Mouse (Mus musculus) urinary bladder, postnatal 0 days (tissue): ENCODE data around the gene D6Wsu163e. TPM values are rescaled to one million over a fixed set of nuclear protein-coding genes. Genes with fewer than 3 reads are reported as not detected.

Experiments used
- polyA plus RNA-seq: library from polyadenylated mRNA; unstranded; fragments of >200 nt; fragmentation: Nextera tagmentation; extraction: Ambion mirVana; gene quantifications from 2 replicates; pipeline ENCODE4 v1.2.1, GENCODE M21; 2015

Gene D6Wsu163e
- 14.1 and 14.4 TPM in 2 replicates for polyA plus RNA-seq

GRCm38 (mm10) chr6:126939487-126940171 is at the start of gene D6Wsu163e, which contains the start of gene Rad51ap1:
Gene D6Wsu163e (plus strand): TSS chr6:126939962.
Gene Rad51ap1 (minus strand): TSS chr6:126939587.

DNA sequence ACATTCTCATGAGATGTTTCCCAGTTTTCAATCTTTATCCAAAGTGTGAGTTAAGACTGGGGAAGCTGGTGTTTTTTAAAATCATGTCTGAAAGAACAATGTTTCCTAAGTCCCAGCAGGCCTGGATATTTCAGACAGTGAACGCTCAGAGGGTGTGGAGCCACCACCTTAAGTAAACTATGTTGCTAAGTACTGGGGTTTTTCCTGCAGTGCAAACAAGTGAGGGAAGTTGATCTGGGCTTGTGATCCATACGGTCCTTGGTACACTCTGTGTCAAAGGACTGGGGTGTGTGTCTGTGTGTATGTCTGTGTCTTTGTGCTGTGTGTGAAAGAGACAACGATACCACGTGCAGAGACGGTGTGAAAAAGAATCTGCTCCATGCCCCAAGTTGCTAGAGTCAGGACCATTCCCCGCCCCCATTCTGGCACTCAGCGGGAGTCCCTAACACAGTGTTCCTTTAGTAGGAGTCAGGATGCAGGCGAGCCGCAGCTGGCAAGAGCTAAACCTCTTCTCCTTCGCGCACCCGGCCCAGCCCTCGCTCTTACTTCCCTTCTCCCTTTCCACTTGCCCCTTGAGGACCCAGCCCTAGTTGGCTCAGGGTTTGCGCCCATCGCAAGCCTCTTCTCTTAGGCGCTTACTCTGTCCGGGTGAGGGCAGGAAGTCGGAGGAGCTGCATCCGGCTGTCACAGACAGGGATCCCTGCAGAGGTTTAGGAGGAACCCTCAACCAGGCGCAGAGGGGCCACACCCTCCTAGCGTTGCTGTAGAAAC is 18.5 kb upstream of the D6Wsu163e start, which contains the start of gene Dyrk4:
Dyrk4 (minus strand) TSS at position 729 of the 771 bp plus-strand sequence.

GRCm38 (mm10) chr6:127014906-127015770 is 75.4 kb downstream of the D6Wsu163e start, which contains the start of gene Fgf6:
Gene Fgf6 (plus strand): TSS chr6:127015586.

Other genes starting within 250 kb of the D6Wsu163e start
- gene Kcna6, start 199.3 kb upstream of the D6Wsu163e start, polyA plus RNA-seq = 0.77 and 0.94 TPM in 2 replicates
- 186 and 208 TPM in 2 replicates for gene Ndufa9, start 90.8 kb upstream of the D6Wsu163e start, polyA plus RNA-seq
- not detected in 2 replicates for gene Akap3, start 86.9 kb upstream of the D6Wsu163e start, polyA plus RNA-seq
- not detected in 2 replicates for gene Dyrk4, start 18.1 kb upstream of the D6Wsu163e start, polyA plus RNA-seq
- 11.0 and 14.4 TPM in 2 replicates for gene Rad51ap1, start 375 bp upstream of the D6Wsu163e start, polyA plus RNA-seq
- gene Fgf6, start 75.6 kb downstream of the D6Wsu163e start, polyA plus RNA-seq = not detected in 2 replicates
- gene Fgf23, start 132.9 kb downstream of the D6Wsu163e start, polyA plus RNA-seq = not detected in 2 replicates
- gene Tigar, start 169.6 kb downstream of the D6Wsu163e start, polyA plus RNA-seq = 3.1 and 5.1 TPM in 2 replicates
- gene Ccnd2, start 212.2 kb downstream of the D6Wsu163e start, polyA plus RNA-seq = 557 and 654 TPM in 2 replicates